Mouse (Mus musculus) E14TG2a.4 (cell line): ENCODE measurements around the gene Hmgcs2.

Source experiments
- CTCF ChIP-seq: conservative IDR thresholded peaks from 2 replicates; pipeline ENCODE4 v1.5.1; 2014; ENCODE audit warnings: low read length
- POU5F1 ChIP-seq: IDR thresholded peaks from 2 replicates; pipeline ENCODE4 v1.6.1; 2014; ENCODE audit warnings: low read length, borderline replicate concordance

DNA sequence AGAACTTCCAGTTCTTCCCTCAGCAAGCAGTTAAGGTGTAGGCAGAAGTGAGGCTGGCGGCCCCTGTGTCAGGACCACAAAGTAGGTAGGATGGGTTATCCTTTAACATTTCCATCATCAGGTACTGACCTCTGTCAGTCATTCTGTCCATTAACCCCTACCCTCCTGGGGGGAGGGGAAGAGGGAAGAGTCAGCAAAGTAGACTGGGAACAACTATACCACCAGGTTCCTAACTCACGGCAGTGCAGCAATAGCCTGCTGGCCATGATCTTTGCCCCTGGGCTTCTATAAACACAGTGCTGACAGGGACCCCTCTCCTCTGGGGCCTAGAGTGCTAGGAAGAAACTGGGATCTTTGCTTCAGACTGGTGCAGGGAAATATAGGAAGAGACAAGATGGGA, 53.8 kb downstream of the Hmgcs2 start:
- no peak for TF ChIP-seq CTCF
- no peak for TF ChIP-seq POU5F1
